Mouse (Mus musculus) small intestine, adult 2 months (tissue): ENCODE data around the gene Mroh2a. TPM values are rescaled to one million over a fixed set of nuclear protein-coding genes. Genes with fewer than 3 reads are reported as not detected.

Experiments used
- H3K27ac ChIP-seq: fragments of 200-500 bp; 2 replicates; pipeline ENCODE4 v1.5.1; 2012; ENCODE audit warnings: low read depth, low read length, control low read depth, inconsistent platforms; ENCODE audit not compliant: insufficient read depth
- H3K27me3 ChIP-seq: fragments of 200-500 bp; 2 replicates; pipeline ENCODE4 v1.6.1; 2012; ENCODE audit warnings: mild to moderate bottlenecking, moderate library complexity, low read length, inconsistent platforms; ENCODE audit not compliant: control insufficient read depth, insufficient read depth
- H3K36me3 ChIP-seq: fragments of 200-500 bp; 2 replicates; pipeline ENCODE4 v1.6.1; 2012; ENCODE audit warnings: mild to moderate bottlenecking, low read length, control low read depth, inconsistent platforms; ENCODE audit not compliant: control insufficient read depth, insufficient read depth
- H3K4me1 ChIP-seq: fragments of 200-500 bp; 2 replicates; pipeline ENCODE4 v1.6.1; 2012; ENCODE audit warnings: low read length, inconsistent platforms, mixed read lengths; ENCODE audit not compliant: control insufficient read depth, insufficient read depth, insufficient read length
- H3K4me3 ChIP-seq: fragments of 200-500 bp; 2 replicates; pipeline ENCODE4 v1.5.1; 2012; ENCODE audit warnings: low read depth, mild to moderate bottlenecking, control low read depth, inconsistent platforms, low read length, moderate library complexity
- CTCF ChIP-seq: fragments of 200-500 bp; IDR thresholded peaks from 2 replicates; pipeline ENCODE4 v1.5.1; 2012; ENCODE audit warnings: low read depth, mild to moderate bottlenecking, control low read depth, inconsistent platforms, low read length, moderate library complexity, mixed read lengths; ENCODE audit not compliant: insufficient replicate concordance, insufficient read length; ENCODE audit errors: extremely low read depth
- POLR2A ChIP-seq: fragments of 200-500 bp; IDR thresholded peaks from 2 replicates; pipeline ENCODE4 v1.6.1; 2012; ENCODE audit warnings: low read depth, mild to moderate bottlenecking, control low read depth, inconsistent platforms, low read length, moderate library complexity
- WGBS: fragments of 180-500 bp; shearing (Covaris S2); methylation state at CpG from one replicate; pipeline ENCODE4 v1.1.7; 2018; 5-methylcytosine and 5-hydroxymethylcytosine counted together
- polyA plus RNA-seq: library from polyadenylated mRNA; depleted of rRNA; stranded (reverse); fragments of >200 nt; gene quantifications from 2 replicates; pipeline ENCODE4 v1.2.3, GENCODE M21; 2012

The Mroh2a gene
- polyA plus RNA-seq, 1 experiment = 0.35 TPM

- WGBS = 73% methylated on average over 11 of the region's 11 CpGs
- Histone ChIP-seq H3K4me3 (no peak overlapping the region), H3K27ac (no peak overlapping the region), H3K27me3 (no peaks in the 10 kb centered on the region), H3K36me3 (peaks cover 41% of the 10 kb centered on the region), H3K4me1 (peaks cover 18% of the 10 kb centered on the region; the same call in 1 of the 2 replicates)
- TF ChIP-seq CTCF = no peak
- TF ChIP-seq POLR2A = no peak
These were observed 47.7 kb downstream of the Mroh2a start for GRCm38 (mm10) chr1:88274371-88275077.

- Histone ChIP-seq H3K36me3 (peaks cover 35% of the 10 kb centered on the region), H3K27ac (no peak overlapping the region), H3K4me3 (no peak overlapping the region), H3K27me3 (no peaks in the 10 kb centered on the region), H3K4me1 (peaks cover 21% of the 10 kb centered on the region; the same call in 1 of the 2 replicates)
- no peak for TF ChIP-seq POLR2A
- no peak for TF ChIP-seq CTCF
- 69% methylated on average over 13 of the region's 13 CpGs for WGBS
These were observed 48.4 kb downstream of the Mroh2a start for GRCm38 (mm10) chr1:88275078-88275680.

GRCm38 (mm10) chr1:88275698-88276523 lies 49.1 kb downstream of the Mroh2a start:
- peak overlapping the region; percentile 5; the same call in 1 of the 2 replicates for H3K4me3 ChIP-seq
- WGBS = 51% methylated on average over 13 of the region's 13 CpGs
- H3K4me1 ChIP-seq = peaks cover 25% of the 10 kb centered on the region; the same call in 1 of the 2 replicates
- H3K36me3 ChIP-seq = peaks cover 35% of the 10 kb centered on the region
- no peaks in the 10 kb centered on the region for H3K27me3 ChIP-seq
- TF ChIP-seq CTCF (no peak), POLR2A (no peak)
- H3K27ac ChIP-seq = no peak overlapping the region

GRCm38 (mm10) chr1:88276524-88277097 lies 49.8 kb downstream of the Mroh2a start:
- Histone ChIP-seq H3K27ac (peak overlapping the region; percentile 69), H3K4me3 (peak overlapping the region; percentile 58), H3K36me3 (peaks cover 32% of the 10 kb centered on the region), H3K4me1 (peaks cover 25% of the 10 kb centered on the region; the same call in 1 of the 2 replicates), H3K27me3 (no peaks in the 10 kb centered on the region)
- TF ChIP-seq POLR2A (no peak), CTCF (no peak)
- WGBS = 8% methylated on average over 10 of the region's 10 CpGs

GRCm38 (mm10) chr1:88277098-88277817 lies 50.5 kb downstream of the Mroh2a start, which contains the start of the genes Hjurp and Trpm8:
Gene Hjurp (minus strand): TSS chr1:88277633.
Gene Trpm8 (plus strand): TSS chr1:88277661.
- H3K4me3 ChIP-seq = peak within 1 kb of the TSS; percentile 58
- TF ChIP-seq CTCF = no peak
- no peak for TF ChIP-seq POLR2A
- peaks cover 28% of the 10 kb centered on the region for H3K36me3 ChIP-seq
- H3K27me3 ChIP-seq = no peaks in the 10 kb centered on the region
- 1% methylated on average over 50 of the region's 50 CpGs for WGBS
- H3K27ac ChIP-seq = peak within 1 kb of the TSS; percentile 69
- H3K4me1 ChIP-seq = peaks cover 25% of the 10 kb centered on the region; the same call in 1 of the 2 replicates

GRCm38 (mm10) chr1:88277818-88278511 lies 51.2 kb downstream of the Mroh2a start:
- no peak overlapping the region for H3K27ac ChIP-seq
- H3K4me1 ChIP-seq = peaks cover 25% of the 10 kb centered on the region; the same call in 1 of the 2 replicates
- peaks cover 23% of the 10 kb centered on the region for H3K36me3 ChIP-seq
- 56% methylated on average over 18 of the region's 18 CpGs for WGBS
- H3K27me3 ChIP-seq = no peaks in the 10 kb centered on the region
- H3K4me3 ChIP-seq = peak overlapping the region; percentile 58
- TF ChIP-seq POLR2A = no peak
- TF ChIP-seq CTCF = no peak
